Mouse (Mus musculus) CH12.LX (cell line): ENCODE data around the gene Ugt1a10. TPM values are rescaled to one million over a fixed set of nuclear protein-coding genes. Genes with fewer than 3 reads are reported as not detected.

Experiments
- DNase-seq: peaks from one replicate; pipeline ENCODE4 v3.0.0-alpha.2; 2013; ENCODE audit errors: extremely low read depth
- H3K27ac ChIP-seq: 2 replicates; pipeline ENCODE4 v1.5.1; 2012; ENCODE audit warnings: low read depth, mild to moderate bottlenecking, control low read depth, moderate library complexity; ENCODE audit not compliant: insufficient read depth
- H3K27me3 ChIP-seq: replicated peaks from 2 replicates; pipeline ENCODE3; 2012; ENCODE audit warnings: inconsistent platforms
- H3K36me3 ChIP-seq, 2 experiments: replicated peaks in 1 of 2; 2 replicates each; pipeline versions ENCODE3 to v1.6.1; 2012; ENCODE audit warnings: inconsistent platforms in 1 of 2, low read length in 1 of 2, mild to moderate bottlenecking in 1 of 2, mixed read lengths in 1 of 2, moderate library complexity in 1 of 2; ENCODE audit not compliant: control insufficient read depth in 1 of 2, insufficient read depth in 1 of 2
- H3K4me1 ChIP-seq, 2 experiments: 2 replicates each; pipeline ENCODE4 v1.6.1; 2012; ENCODE audit warnings: inconsistent platforms in 1 of 2, moderate library complexity in 1 of 2; ENCODE audit not compliant: insufficient read depth in 2 of 2, control insufficient read depth in 1 of 2
- H3K4me2 ChIP-seq: 2 replicates; pipeline ENCODE4 v1.6.1; 2012; ENCODE audit warnings: low read depth, mild to moderate bottlenecking, control low read depth; ENCODE audit not compliant: poor library complexity, insufficient read depth, severe bottlenecking
- H3K4me3 ChIP-seq, 3 experiments: fragments of 150-350 bp in 1 of 3; sonication (generic) in 1 of 3; replicated peaks in 1 of 3; 2 replicates each; pipeline versions ENCODE3 to v1.5.1; 2011 to 2012; ENCODE audit warnings: low read depth in 2 of 3, low read length in 2 of 3, mild to moderate bottlenecking in 2 of 3, moderate library complexity in 2 of 3, control low read depth in 1 of 3, improper control_type of control experiment in 1 of 3, inconsistent platforms in 1 of 3, mixed read lengths in 1 of 3; ENCODE audit not compliant: poor library complexity in 1 of 3
- H3K79me2 ChIP-seq: replicated peaks from 2 replicates; pipeline ENCODE4 v1.6.1; 2012; ENCODE audit warnings: mild to moderate bottlenecking, moderate library complexity; ENCODE audit not compliant: control insufficient read depth, poor library complexity, insufficient read depth, severe bottlenecking; ENCODE audit errors: extremely low read depth
- H3K9ac ChIP-seq: 2 replicates; pipeline ENCODE4 v1.6.1; 2012; ENCODE audit warnings: low read depth, mild to moderate bottlenecking, control low read depth, moderate library complexity; ENCODE audit not compliant: insufficient read depth
- H3K9me3 ChIP-seq: replicated peaks from 2 replicates; pipeline ENCODE3; 2012; ENCODE audit warnings: low read length, inconsistent platforms, mixed read lengths
- E2F4 ChIP-seq: IDR thresholded peaks from 2 replicates; pipeline ENCODE4 v1.6.1; 2011; ENCODE audit warnings: low read depth, low read length, improper control_type of control experiment; ENCODE audit not compliant: insufficient replicate concordance
- IRF4 ChIP-seq: IDR thresholded peaks from 2 replicates; pipeline ENCODE4 v1.6.1; 2014; ENCODE audit warnings: low read depth, mild to moderate bottlenecking, inconsistent platforms, low read length, improper control_type of control experiment
- MAFK ChIP-seq: IDR thresholded peaks from 2 replicates; pipeline ENCODE4 v1.6.1; 2011; ENCODE audit warnings: low read length, improper control_type of control experiment; ENCODE audit not compliant: insufficient replicate concordance
- MAX ChIP-seq: IDR thresholded peaks from 2 replicates; pipeline ENCODE4 v1.6.1; 2011; ENCODE audit warnings: low read length, improper control_type of control experiment
- MEF2A ChIP-seq: IDR thresholded peaks from 2 replicates; pipeline ENCODE4 v1.6.1; 2014; ENCODE audit warnings: low read depth, mild to moderate bottlenecking, inconsistent platforms, low read length, improper control_type of control experiment, borderline replicate concordance
- MYC ChIP-seq: IDR thresholded peaks from 2 replicates; pipeline ENCODE4 v1.6.1; 2011; ENCODE audit warnings: low read depth, mild to moderate bottlenecking, improper control_type of control experiment, low read length
- NRF1 ChIP-seq: IDR thresholded peaks from 2 replicates; pipeline ENCODE4 v1.6.1; 2014; ENCODE audit warnings: low read depth, mild to moderate bottlenecking, inconsistent platforms, low read length, improper control_type of control experiment, moderate library complexity
- SIN3A ChIP-seq: IDR thresholded peaks from 2 replicates; pipeline ENCODE4 v1.6.1; 2012; ENCODE audit warnings: low read length, improper control_type of control experiment, inconsistent platforms
- SMC3 ChIP-seq: IDR thresholded peaks from 2 replicates; pipeline ENCODE4 v1.6.1; 2011; ENCODE audit warnings: low read depth, low read length, improper control_type of control experiment
- TCF12 ChIP-seq: IDR thresholded peaks from 2 replicates; pipeline ENCODE4 v1.6.1; 2014; ENCODE audit warnings: low read depth, mild to moderate bottlenecking, inconsistent platforms, low read length, improper control_type of control experiment
- UBTF ChIP-seq: IDR thresholded peaks from 2 replicates; pipeline ENCODE4 v1.6.1; 2012; ENCODE audit warnings: low read depth, mild to moderate bottlenecking, inconsistent platforms, low read length, improper control_type of control experiment, moderate library complexity
- ZC3H11A ChIP-seq: IDR thresholded peaks from 2 replicates; pipeline ENCODE4 v1.6.1; 2012; ENCODE audit warnings: low read depth, mild to moderate bottlenecking, inconsistent platforms, low read length, improper control_type of control experiment
- ZNF384 ChIP-seq: IDR thresholded peaks from 2 replicates; pipeline ENCODE4 v1.6.1; 2012; ENCODE audit warnings: low read depth, low read length, improper control_type of control experiment, inconsistent platforms
- dilution Hi-C: fragments of 300-500 bp; cut with MboI; formaldehyde crosslinking; loops from 2 replicates; pipeline ENCODE4 v1.14.3; 2020; ENCODE audit warnings: low sequenced_read_pairs; ENCODE audit not compliant: extremely low pct_unique_long_range_greater_than_20kb, extremely low pct_ligation_motif_present
- in situ Hi-C: fragments of 300-500 bp; cut with MboI; formaldehyde crosslinking; loops from 3 replicates; pipeline ENCODE4 v1.14.3; 2019; ENCODE audit warnings: low sequenced_read_pairs, low pct_ligation_motif_present, low pct_unique_long_range_greater_than_20kb, mixed read lengths
- polyA plus RNA-seq: library from polyadenylated mRNA; unstranded; fragments of >175 nt; gene quantifications from 2 replicates; pipeline ENCODE4 v1.2.1, GENCODE M21; 2012; ENCODE audit warnings: low read depth; ENCODE audit not compliant: insufficient read length
- total RNA-seq, 2 experiments: library from RNA; depleted of rRNA; stranded (reverse); fragments of 300-350 nt in 1 of 2; fragments of >200 nt in 1 of 2; gene quantifications; 2 replicates each; pipeline ENCODE4 v1.2.3; 2012 to 2014

Gene Ugt1a10
- total and polyA plus RNA-seq, 3 experiments: not detected

- Histone ChIP-seq H3K4me3 (no peak overlapping the region), H3K4me1 (peaks cover 2 to 29% of the 10 kb centered on the region in 2 experiments; a peak in 3 of 4 replicates), H3K36me3 (peaks cover 8 to 36% of the 10 kb centered on the region in 2 experiments), H3K4me2 (no peak overlapping the region), H3K9ac (no peak overlapping the region), H3K79me2 (no peaks in the 10 kb centered on the region), H3K27me3 (peaks cover 6% of the 10 kb centered on the region), H3K9me3 (peaks cover 43% of the 10 kb centered on the region), H3K27ac (no peak overlapping the region)
- dilution Hi-C loops: no loop called here
- in situ Hi-C loops: no loop called here
- no peak for DNase-seq
- no peak for TF ChIP-seq ZC3H11A
- no peak for TF ChIP-seq MYC
- TF ChIP-seq TCF12: no peak
- TF ChIP-seq IRF4: no peak
- no peak for TF ChIP-seq SIN3A
- TF ChIP-seq UBTF: no peak
- TF ChIP-seq MAX: no peak
Observed at GRCm38 (mm10) chr1:88258361-88258760, 203.2 kb downstream of the Ugt1a10 start.

GRCm38 (mm10) chr1:88258881-88259642 is 203.9 kb downstream of the Ugt1a10 start:
- Histone ChIP-seq H3K27ac (no peak overlapping the region), H3K4me3 (no peak overlapping the region), H3K79me2 (no peaks in the 10 kb centered on the region), H3K4me1 (peaks cover 2 to 29% of the 10 kb centered on the region in 2 experiments; a peak in 3 of 4 replicates), H3K36me3 (peaks cover 15 to 43% of the 10 kb centered on the region in 2 experiments), H3K9ac (no peak overlapping the region), H3K4me2 (no peak overlapping the region), H3K27me3 (peaks cover 6% of the 10 kb centered on the region), H3K9me3 (peaks cover 42% of the 10 kb centered on the region)
- DNase-seq: no peak
- dilution Hi-C loops: no loop called here
- in situ Hi-C loops: no loop called here
- no peak for TF ChIP-seq SMC3
- no peak for TF ChIP-seq MYC
- no peak for TF ChIP-seq MEF2A
- TF ChIP-seq MAFK: no peak
- TF ChIP-seq E2F4: no peak
- peak; percentile 87 for TF ChIP-seq ZNF384
- no peak for TF ChIP-seq NRF1
